In the genomic region with DNA sequence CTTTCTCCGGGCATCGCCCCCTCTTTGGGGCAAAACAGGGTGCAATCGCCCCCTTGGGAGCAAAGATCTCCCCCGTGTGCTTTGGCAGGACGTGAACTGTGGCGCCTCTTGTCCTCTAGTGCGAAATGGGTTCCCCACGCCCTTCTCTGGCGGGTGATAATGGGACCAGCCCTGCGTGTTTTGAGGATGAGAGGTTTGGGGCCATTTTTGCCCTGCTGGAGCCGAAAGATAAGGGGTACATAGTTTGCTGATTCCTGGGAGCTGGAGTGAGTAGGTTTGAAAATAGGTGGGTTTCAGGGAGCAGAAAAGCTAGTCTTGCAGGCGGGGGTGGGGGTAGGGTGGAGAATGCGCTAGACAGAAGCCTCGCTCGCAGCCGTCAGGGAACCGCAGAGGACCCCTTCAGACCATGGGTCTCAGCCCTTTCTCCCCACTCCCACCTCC, we compare ENCODE assay signal across 8 mouse cellular contexts. TPM values are rescaled to one million over a fixed set of nuclear protein-coding genes. Genes with fewer than 3 reads are reported as not detected.
DNase-seq lines count a peak whose midpoint lies in the region; ATAC-seq and TF ChIP-seq lines count a peak whose summit lies in the region.

No protein-coding gene starts in this region.

- no peaks in the 10 kb centered on the region for H3K9me3 ChIP-seq in forebrain, embryonic 13.5 days (replicated peaks)
- H3K9me3 ChIP-seq in hindbrain, embryonic 16.5 days (ENCODE audit: control insufficient read depth, low read length), result no peaks in the 10 kb centered on the region
- no peaks in the 10 kb centered on the region for H3K9me3 ChIP-seq in limb, embryonic 14.5 days (ENCODE audit: control insufficient read depth, low read length)
- H3K9me3 ChIP-seq in midbrain, embryonic 14.5 days (ENCODE audit: control insufficient read depth, low read length), result no peaks in the 10 kb centered on the region

- peaks cover 39% of the 10 kb centered on the region for H3K4me1 ChIP-seq in forebrain, embryonic 13.5 days
- peaks cover 36% of the 10 kb centered on the region for H3K4me1 ChIP-seq in hindbrain, embryonic 16.5 days (ENCODE audit: control insufficient read depth, insufficient read depth, low read depth, low read length)
- H3K4me1 ChIP-seq in limb, embryonic 14.5 days (ENCODE audit: control insufficient read depth, insufficient read depth, low read length), result peaks cover 38% of the 10 kb centered on the region
- peaks cover 38% of the 10 kb centered on the region for H3K4me1 ChIP-seq in midbrain, embryonic 14.5 days (ENCODE audit: control insufficient read depth, insufficient read depth, low read length)
- peaks cover 30% of the 10 kb centered on the region for H3K4me1 ChIP-seq in testis, adult 2 months (ENCODE audit: control insufficient read depth, insufficient read depth, low read length)

- peak overlapping the region; percentile 98 for H3K4me3 ChIP-seq in left cerebral cortex, adult 2 months
- H3K4me3 ChIP-seq in forebrain, embryonic 13.5 days, result peak overlapping the region; percentile 92
- H3K4me3 ChIP-seq in hindbrain, embryonic 16.5 days (ENCODE audit: low read length), result peak overlapping the region; percentile 55
- H3K4me3 ChIP-seq in limb, embryonic 14.5 days (replicated peaks; ENCODE audit: low read length), result peak overlapping the region; percentile 81
- H3K4me3 ChIP-seq in midbrain, embryonic 14.5 days (replicated peaks; ENCODE audit: low read depth, low read length), result peak overlapping the region; percentile 95
- H3K4me3 ChIP-seq in testis, adult 2 months (ENCODE audit: control insufficient read depth, low read depth, low read length), result peak overlapping the region; percentile 93

- peak; percentile 29 to 38 for DNase-seq in left cerebral cortex, adult 2 months (ENCODE audit: extremely low spot score in 1 of 2, low spot score in 2 of 2)
- DNase-seq in left cerebral cortex, adult 11 months (ENCODE audit: low spot score), result no peak
- DNase-seq in c-Kit-positive CD71-positive TER-119-negative erythroid progenitor cells, embryonic 14.5 days (ENCODE audit: low read depth), result peak; percentile 94
- no peak for DNase-seq in limb, embryonic 14.5 days (ENCODE audit: low spot score)
- DNase-seq in midbrain, embryonic 14.5 days, result peak; percentile 72

- H3K4me2 ChIP-seq in forebrain, embryonic 13.5 days, result peak overlapping the region; percentile 72
- H3K4me2 ChIP-seq in hindbrain, embryonic 16.5 days (ENCODE audit: low read length), result peak overlapping the region; percentile 57
- H3K4me2 ChIP-seq in limb, embryonic 14.5 days (replicated peaks; ENCODE audit: low read depth, low read length, severe bottlenecking), result peak overlapping the region; percentile 77
- H3K4me2 ChIP-seq in midbrain, embryonic 14.5 days (ENCODE audit: low read length), result peak overlapping the region; percentile 77

- no peak for TF ChIP-seq POLR2A in limb, embryonic 14.5 days (IDR thresholded peaks at IDR 0.05; ENCODE audit: borderline replicate concordance, extremely low read depth, insufficient read depth, insufficient read length)
- TF ChIP-seq POLR2A in testis, adult 2 months (IDR thresholded peaks at IDR 0.05; ENCODE audit: control insufficient read depth, low read depth, low read length), result no peak

- no peak for ATAC-seq in forebrain, embryonic 13.5 days
- ATAC-seq in hindbrain, embryonic 16.5 days, result no peak
- no peak for ATAC-seq in limb, embryonic 14.5 days (ENCODE audit: low FRiP score, low read depth)
- no peak for ATAC-seq in midbrain, embryonic 14.5 days (ENCODE audit: low FRiP score, low TSS enrichment)

- WGBS in forebrain, embryonic 13.5 days, result 0% methylated on average over 17 of the region's 17 CpGs
- WGBS in hindbrain, embryonic 16.5 days, result under 1% methylated on average over 17 of the region's 17 CpGs
- under 1% methylated on average over 17 of the region's 17 CpGs for WGBS in limb, embryonic 14.5 days
- WGBS in midbrain, embryonic 14.5 days, result under 1% methylated on average over 17 of the region's 17 CpGs

- intact Hi-C loops in left cerebral cortex, adult 2 months (cut with DNase I), result loop anchor here (2.0 to 5.0 kb wide), 2 partner anchors 211 to 420 kb away; no protein-coding TSS in a partner anchor

- H3K9ac ChIP-seq in forebrain, embryonic 13.5 days, result peak overlapping the region; percentile 100
- peak overlapping the region; percentile 93 for H3K9ac ChIP-seq in hindbrain, embryonic 16.5 days (ENCODE audit: low read depth, low read length)
- H3K9ac ChIP-seq in limb, embryonic 14.5 days (ENCODE audit: low read depth, low read length, severe bottlenecking), result peak overlapping the region; percentile 100
- peak overlapping the region; percentile 100 for H3K9ac ChIP-seq in midbrain, embryonic 14.5 days (replicated peaks; ENCODE audit: low read length)

- TF ChIP-seq CTCF in left cerebral cortex, adult 2 months (IDR thresholded peaks at IDR 0.05), result no peak
- no peak for TF ChIP-seq CTCF in testis, adult 2 months (IDR thresholded peaks at IDR 0.05; ENCODE audit: control insufficient read depth, insufficient read depth, insufficient replicate concordance, low read depth, low read length)

- H3K27me3 ChIP-seq in forebrain, embryonic 13.5 days, result no peaks in the 10 kb centered on the region
- no peaks in the 10 kb centered on the region for H3K27me3 ChIP-seq in hindbrain, embryonic 16.5 days (replicated peaks; ENCODE audit: control insufficient read depth, insufficient read depth, low read length)
- H3K27me3 ChIP-seq in limb, embryonic 14.5 days (ENCODE audit: control insufficient read depth, insufficient read depth, low read length), result no peaks in the 10 kb centered on the region
- H3K27me3 ChIP-seq in midbrain, embryonic 14.5 days (ENCODE audit: control insufficient read depth, insufficient read depth, low read length), result no peaks in the 10 kb centered on the region
- H3K27me3 ChIP-seq in testis, adult 2 months (ENCODE audit: control insufficient read depth, insufficient read depth, low read length), result no peaks in the 10 kb centered on the region

- H3K36me3 ChIP-seq in forebrain, embryonic 13.5 days (ENCODE audit: poor library complexity, severe bottlenecking), result no peaks in the 10 kb centered on the region
- no peaks in the 10 kb centered on the region for H3K36me3 ChIP-seq in hindbrain, embryonic 16.5 days (ENCODE audit: control insufficient read depth, insufficient read depth, low read length)
- no peaks in the 10 kb centered on the region for H3K36me3 ChIP-seq in limb, embryonic 14.5 days (ENCODE audit: control insufficient read depth, insufficient read depth, low read length)
- no peaks in the 10 kb centered on the region for H3K36me3 ChIP-seq in midbrain, embryonic 14.5 days (ENCODE audit: control insufficient read depth, insufficient read depth, low read length)
- no peaks in the 10 kb centered on the region; the same call in none of the 2 replicates for H3K36me3 ChIP-seq in testis, adult 2 months (ENCODE audit: control insufficient read depth, insufficient read depth, low read length)

- peak overlapping the region; percentile 100 for H3K27ac ChIP-seq in left cerebral cortex, adult 2 months
- H3K27ac ChIP-seq in forebrain, embryonic 13.5 days, result peak overlapping the region; percentile 100
- H3K27ac ChIP-seq in hindbrain, embryonic 16.5 days (ENCODE audit: low read depth, low read length), result peak overlapping the region; percentile 100
- peak overlapping the region; percentile 100 for H3K27ac ChIP-seq in limb, embryonic 14.5 days (replicated peaks; ENCODE audit: low read depth, low read length)
- H3K27ac ChIP-seq in midbrain, embryonic 14.5 days (replicated peaks; ENCODE audit: low read depth, low read length), result peak overlapping the region; percentile 100
- peak overlapping the region; percentile 98 for H3K27ac ChIP-seq in testis, adult 2 months (ENCODE audit: control insufficient read depth, insufficient read depth, low read depth, low read length)

RNA-seq across cellular contexts. Expression of gene Zc3h4, which starts 1.3 kb away (rescaled TPM):
- 10 to 100 TPM; 58.3 to 58.7 TPM for total RNA-seq in left cerebral cortex, adult 2 months (2021)
- polyA plus RNA-seq in forebrain, embryonic 13.5 days (2015; fragmentation: Nextera tagmentation; extraction: Ambion mirVana), result 19.5 and 20.5 TPM in 2 replicates
- 11.7 and 13.4 TPM in 2 replicates for polyA plus RNA-seq in hindbrain, embryonic 16.5 days (2015; fragmentation: Nextera tagmentation; extraction: Ambion mirVana)
- polyA plus RNA-seq in limb, embryonic 14.5 days (2012; rRNA removed), result 49.1 and 57.6 TPM in 2 replicates
- polyA plus RNA-seq in limb, embryonic 14.5 days (2014; fragmentation: Nextera tagmentation; extraction: Ambion mirVana), result 15.7 and 18.9 TPM in 2 replicates
- 17.1 and 19.2 TPM in 2 replicates for polyA plus RNA-seq in midbrain, embryonic 14.5 days (2014; fragmentation: Nextera tagmentation; extraction: Ambion mirVana)
- polyA plus RNA-seq in testis, adult 2 months (2012; rRNA removed), result 14.4 and 17.2 TPM in 2 replicates

RNA-seq across cellular contexts. Expression of gene Sae1, which starts 14.4 kb away (rescaled TPM):
- 100 to 1,000 TPM; 100 to 105 TPM for total RNA-seq in left cerebral cortex, adult 2 months (2021)
- 355 and 370 TPM in 2 replicates for polyA plus RNA-seq in forebrain, embryonic 13.5 days (2015; fragmentation: Nextera tagmentation; extraction: Ambion mirVana)
- 267 and 272 TPM in 2 replicates for polyA plus RNA-seq in hindbrain, embryonic 16.5 days (2015; fragmentation: Nextera tagmentation; extraction: Ambion mirVana)
- polyA plus RNA-seq in limb, embryonic 14.5 days (2012; rRNA removed), result 143 and 172 TPM in 2 replicates
- 273 and 289 TPM in 2 replicates for polyA plus RNA-seq in limb, embryonic 14.5 days (2014; fragmentation: Nextera tagmentation; extraction: Ambion mirVana)
- polyA plus RNA-seq in midbrain, embryonic 14.5 days (2014; fragmentation: Nextera tagmentation; extraction: Ambion mirVana), result 178 and 240 TPM in 2 replicates
- 53.7 and 61.4 TPM in 2 replicates for polyA plus RNA-seq in testis, adult 2 months (2012; rRNA removed)

RNA-seq across cellular contexts. Expression of gene Tmem160, which starts 50.6 kb away (rescaled TPM):
- total RNA-seq in left cerebral cortex, adult 2 months (2021), result 10 to 100 TPM; 68.0 to 69.0 TPM
- polyA plus RNA-seq in forebrain, embryonic 13.5 days (2015; fragmentation: Nextera tagmentation; extraction: Ambion mirVana), result 55.7 and 56.4 TPM in 2 replicates
- 77.0 and 86.9 TPM in 2 replicates for polyA plus RNA-seq in hindbrain, embryonic 16.5 days (2015; fragmentation: Nextera tagmentation; extraction: Ambion mirVana)
- polyA plus RNA-seq in limb, embryonic 14.5 days (2012; rRNA removed), result 32.8 and 41.6 TPM in 2 replicates
- 42.7 and 51.3 TPM in 2 replicates for polyA plus RNA-seq in limb, embryonic 14.5 days (2014; fragmentation: Nextera tagmentation; extraction: Ambion mirVana)
- 59.6 and 84.1 TPM in 2 replicates for polyA plus RNA-seq in midbrain, embryonic 14.5 days (2014; fragmentation: Nextera tagmentation; extraction: Ambion mirVana)
- polyA plus RNA-seq in testis, adult 2 months (2012; rRNA removed), result 3.5 and 5.6 TPM in 2 replicates

Comparison
In these comparisons a context has a peak if more than half of its experiments do, and no peak if none do; other contexts are left out.
1. DNase-seq: peak in left cerebral cortex, adult 2 months (2 of 2), c-Kit-positive CD71-positive TER-119-negative erythroid progenitor cells, embryonic 14.5 days (single experiment) and midbrain, embryonic 14.5 days (single experiment); none in left cerebral cortex, adult 11 months (single experiment) and limb, embryonic 14.5 days (single experiment).
2. Peak in every context shown above with its lines, with median percentiles within 50 percentile points of each other: H3K27ac ChIP-seq, H3K4me3 ChIP-seq, H3K4me2 ChIP-seq and H3K9ac ChIP-seq.